Mouse (Mus musculus) hindbrain, embryonic 12.5 days (tissue): ENCODE measurements around the gene Deup1. TPM values are rescaled to one million over a fixed set of nuclear protein-coding genes. Genes with fewer than 3 reads are reported as not detected.
"Not testable (repeated sequence)": the region's sequence is repeated elsewhere in the genome, so short reads cannot be mapped to it uniquely, and the experiment has no call there.

ENCODE experiments used
- ATAC-seq: fragments of 200-750 bp; cut with Nextera tagmentation; 2 replicates; pipeline ENCODE4 v1.8.0; 2017; ENCODE audit warnings: moderate TSS enrichment; ENCODE audit not compliant: low FRiP score
- H3K27ac ChIP-seq: fragments of 300-500 bp; sonication (generic); 2 replicates; pipeline ENCODE4 v1.5.1; 2016; ENCODE audit warnings: mild to moderate bottlenecking
- H3K27me3 ChIP-seq: fragments of 300-500 bp; sonication (generic); 2 replicates; pipeline ENCODE4 v1.6.1; 2016; ENCODE audit warnings: mild to moderate bottlenecking
- H3K36me3 ChIP-seq: fragments of 300-500 bp; sonication (generic); 2 replicates; pipeline ENCODE4 v1.6.1; 2016; ENCODE audit warnings: mild to moderate bottlenecking
- H3K4me1 ChIP-seq: fragments of 300-500 bp; sonication (generic); 2 replicates; pipeline ENCODE4 v1.6.1; 2016
- H3K4me2 ChIP-seq: fragments of 300-500 bp; sonication (generic); replicated peaks from 2 replicates; pipeline ENCODE4 v1.6.1; 2016; ENCODE audit warnings: mild to moderate bottlenecking
- H3K4me3 ChIP-seq: fragments of 300-500 bp; sonication (generic); 2 replicates; pipeline ENCODE4 v1.5.1; 2016; ENCODE audit warnings: mild to moderate bottlenecking
- H3K9ac ChIP-seq: fragments of 300-500 bp; sonication (generic); 2 replicates; pipeline ENCODE4 v1.6.1; 2016; ENCODE audit warnings: mild to moderate bottlenecking, moderate library complexity
- H3K9me3 ChIP-seq: fragments of 300-500 bp; sonication (generic); replicated peaks from 2 replicates; pipeline ENCODE4 v1.6.1; 2016; ENCODE audit warnings: mild to moderate bottlenecking
- WGBS: fragments of 180-500 bp; shearing (Covaris S2); methylation state at CpG from one replicate; pipeline ENCODE4 v1.1.7; 2016; 5-methylcytosine and 5-hydroxymethylcytosine counted together
- polyA plus RNA-seq: library from polyadenylated mRNA; unstranded; fragments of >200 nt; fragmentation: Nextera tagmentation; extraction: Ambion mirVana; gene quantifications from 2 replicates; pipeline ENCODE4 v1.2.1, GENCODE M21; 2016

The Deup1 gene
- polyA plus RNA-seq, 1 experiment from 2014 or later, result 3.5 TPM

DNA sequence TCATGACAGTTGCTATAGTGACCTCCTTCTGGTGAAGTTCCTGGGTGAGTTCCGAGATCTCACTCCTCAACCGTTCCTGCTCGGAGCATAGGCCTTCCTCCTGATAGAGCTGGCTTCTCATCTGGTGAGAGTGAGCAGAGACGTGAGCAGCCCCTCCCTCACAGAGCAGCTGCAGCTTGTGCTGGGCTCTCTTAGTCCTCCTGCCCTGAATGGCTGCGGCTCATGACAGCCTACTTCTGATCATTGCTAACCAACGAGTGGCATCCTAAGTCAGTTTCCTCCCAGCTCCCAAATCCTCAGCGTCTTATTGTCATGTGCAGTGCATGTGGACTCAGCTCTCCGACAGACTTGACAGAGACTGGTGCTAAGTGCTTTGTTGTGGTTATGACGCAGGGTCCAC lies 43.5 kb downstream of the Deup1 start:
- H3K4me2 ChIP-seq, result no peak overlapping the region
- H3K9me3 ChIP-seq, result no peaks in the 10 kb centered on the region
- H3K36me3 ChIP-seq, result no peaks in the 10 kb centered on the region
- H3K27me3 ChIP-seq, result no peaks in the 10 kb centered on the region
- H3K9ac ChIP-seq, result no peak overlapping the region
- H3K4me1 ChIP-seq, result no peaks in the 10 kb centered on the region
- no peak overlapping the region for H3K27ac ChIP-seq
- WGBS, result 89% methylated on average over 9 of the region's 9 CpGs
- H3K4me3 ChIP-seq, result no peak overlapping the region
- no peak for ATAC-seq

GRCm38 (mm10) chr9:15582026-15582425 lies 45.7 kb downstream of the Deup1 start:
- Histone ChIP-seq H3K9me3 (no peaks in the 10 kb centered on the region), H3K4me1 (no peaks in the 10 kb centered on the region), H3K27ac (no peak overlapping the region), H3K36me3 (no peaks in the 10 kb centered on the region), H3K27me3 (no peaks in the 10 kb centered on the region), H3K4me3 (no peak overlapping the region), H3K4me2 (no peak overlapping the region), H3K9ac (no peak overlapping the region)
- ATAC-seq, result no peak
- WGBS, result 92% methylated on average over 5 of the region's 5 CpGs

GRCm38 (mm10) chr9:15580176-15580575 lies 47.6 kb downstream of the Deup1 start:
- Histone ChIP-seq H3K4me1 (no peaks in the 10 kb centered on the region), H3K4me3 (no peak overlapping the region), H3K9me3 (no peaks in the 10 kb centered on the region), H3K36me3 (no peaks in the 10 kb centered on the region), H3K27me3 (no peaks in the 10 kb centered on the region), H3K9ac (no peak overlapping the region), H3K4me2 (no peak overlapping the region), H3K27ac (no peak overlapping the region)
- no peak for ATAC-seq
- 62% methylated on average over 6 of the region's 6 CpGs for whole genome bisulfite sequencing

DNA sequence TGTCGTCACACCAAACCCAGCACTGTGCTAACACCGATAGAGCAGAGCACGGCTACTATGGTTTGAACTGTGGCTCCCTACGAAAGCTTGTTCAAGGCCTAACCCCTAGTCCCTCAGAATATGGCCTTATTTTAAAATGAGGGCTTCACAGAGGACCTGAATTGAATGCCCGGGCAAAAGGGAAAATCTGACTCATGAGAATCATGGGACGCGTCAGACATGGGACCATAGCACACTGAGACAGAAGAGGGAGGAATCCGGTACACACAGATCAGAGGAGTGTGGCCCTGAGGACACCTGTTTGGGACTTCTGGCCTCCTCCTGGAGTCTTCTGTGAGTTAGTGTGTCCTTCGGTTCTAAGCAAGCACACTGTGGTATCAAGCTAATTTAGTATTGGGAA lies 48.8 kb downstream of the Deup1 start:
- Histone ChIP-seq H3K9ac (no peak overlapping the region), H3K4me3 (no peak overlapping the region), H3K4me1 (no peaks in the 10 kb centered on the region), H3K27ac (no peak overlapping the region), H3K4me2 (no peak overlapping the region), H3K27me3 (no peaks in the 10 kb centered on the region), H3K36me3 (no peaks in the 10 kb centered on the region), H3K9me3 (no peaks in the 10 kb centered on the region)
- WGBS, result 92% methylated on average over 9 of the region's 9 CpGs
- ATAC-seq, result no peak

DNA sequence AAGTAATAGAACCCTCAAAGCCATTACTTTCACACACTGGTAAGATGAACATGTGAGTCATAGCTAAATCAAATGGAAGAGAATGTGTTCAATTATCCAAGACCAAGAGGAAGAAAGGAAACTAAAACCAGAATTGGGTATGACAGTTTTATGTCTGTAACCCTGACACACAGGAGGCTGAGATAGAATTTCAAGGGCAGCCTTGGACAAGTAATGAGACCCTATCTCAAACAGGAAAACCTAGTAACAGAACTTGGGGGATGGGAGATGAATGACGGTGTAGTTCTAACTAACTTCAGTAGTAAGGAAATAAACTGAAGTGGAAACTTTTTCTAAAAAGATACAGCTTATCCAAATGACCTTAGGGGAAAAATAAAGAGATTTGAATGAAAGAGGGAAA lies 49.3 kb downstream of the Deup1 start:
- WGBS, result 64% methylated on average over 1 of the region's 1 CpGs
- Histone ChIP-seq H3K4me1 (no peaks in the 10 kb centered on the region), H3K36me3 (no peaks in the 10 kb centered on the region), H3K27me3 (no peaks in the 10 kb centered on the region), H3K9ac (no peak overlapping the region), H3K27ac (no peak overlapping the region), H3K4me2 (no peak overlapping the region), H3K4me3 (no peak overlapping the region), H3K9me3 (no peaks in the 10 kb centered on the region)
- ATAC-seq, result no peak

GRCm38 (mm10) chr9:15574750-15575454 lies 52.8 kb downstream of the Deup1 start:
- no peak for ATAC-seq
- no peak overlapping the region for H3K4me3 ChIP-seq
- no peaks in the 10 kb centered on the region for H3K36me3 ChIP-seq
- no peak overlapping the region for H3K9ac ChIP-seq
- H3K9me3 ChIP-seq, result no peaks in the 10 kb centered on the region
- no peaks in the 10 kb centered on the region for H3K4me1 ChIP-seq
- no peak overlapping the region for H3K27ac ChIP-seq
- WGBS, result 77% methylated on average over 13 of the region's 13 CpGs
- no peak overlapping the region for H3K4me2 ChIP-seq
- no peaks in the 10 kb centered on the region for H3K27me3 ChIP-seq

DNA sequence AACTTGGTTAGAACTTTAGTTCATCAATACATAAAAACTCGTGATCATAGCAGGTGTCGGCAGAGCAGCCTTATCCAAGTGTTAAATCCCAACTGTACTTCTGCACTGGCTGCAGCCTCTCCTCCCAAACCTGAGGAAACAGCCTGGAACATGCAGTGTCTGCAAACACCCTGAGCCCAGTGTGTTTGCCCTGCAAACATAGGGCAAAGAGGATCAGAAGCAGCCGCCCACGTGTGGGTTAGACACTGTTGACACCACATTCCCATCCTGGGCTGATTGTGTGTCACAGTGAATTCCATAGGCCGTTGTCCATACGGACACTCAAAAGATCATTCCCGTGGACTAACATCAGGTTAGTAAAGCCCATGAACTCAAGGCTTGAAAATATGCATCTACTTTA lies 65.4 kb downstream of the Deup1 start:
- H3K4me3 ChIP-seq, result no peak overlapping the region

GRCm38 (mm10) chr9:15560451-15560850 lies 67.3 kb downstream of the Deup1 start:
- no peak overlapping the region for H3K9ac ChIP-seq
- no peak for ATAC-seq
- H3K27ac ChIP-seq, result no peak overlapping the region

More for the DNA sequence above, 65.4 kb downstream of the Deup1 start:
- Histone ChIP-seq H3K27ac (no peak overlapping the region), H3K9ac (no peak overlapping the region), H3K9me3 (no peaks in the 10 kb centered on the region), H3K27me3 (no peaks in the 10 kb centered on the region), H3K4me2 (no peak overlapping the region), H3K4me1 (no peaks in the 10 kb centered on the region), H3K36me3 (no peaks in the 10 kb centered on the region)
- no peak for ATAC-seq
- WGBS, result 86% methylated on average over 7 of the region's 7 CpGs

GRCm38 (mm10) chr9:15553322-15553721 lies 74.4 kb downstream of the Deup1 start:
- H3K27ac ChIP-seq, result no peak overlapping the region
- H3K36me3 ChIP-seq, result no peaks in the 10 kb centered on the region
- no peaks in the 10 kb centered on the region for H3K9me3 ChIP-seq
- no peaks in the 10 kb centered on the region for H3K4me1 ChIP-seq
- no peak for ATAC-seq
- no peak overlapping the region for H3K4me2 ChIP-seq
- no peak overlapping the region for H3K4me3 ChIP-seq
- no peak overlapping the region for H3K9ac ChIP-seq
- WGBS, result 72% methylated on average over 8 of the region's 8 CpGs
- no peaks in the 10 kb centered on the region for H3K27me3 ChIP-seq

More at GRCm38 (mm10) chr9:15560451-15560850, 67.3 kb downstream of the Deup1 start:
- WGBS, result 68% methylated on average over 3 of the region's 3 CpGs
- no peaks in the 10 kb centered on the region for H3K9me3 ChIP-seq
- no peak overlapping the region for H3K4me3 ChIP-seq
- no peaks in the 10 kb centered on the region for H3K4me1 ChIP-seq
- H3K36me3 ChIP-seq, result no peaks in the 10 kb centered on the region
- no peak overlapping the region for H3K4me2 ChIP-seq
- no peaks in the 10 kb centered on the region for H3K27me3 ChIP-seq

DNA sequence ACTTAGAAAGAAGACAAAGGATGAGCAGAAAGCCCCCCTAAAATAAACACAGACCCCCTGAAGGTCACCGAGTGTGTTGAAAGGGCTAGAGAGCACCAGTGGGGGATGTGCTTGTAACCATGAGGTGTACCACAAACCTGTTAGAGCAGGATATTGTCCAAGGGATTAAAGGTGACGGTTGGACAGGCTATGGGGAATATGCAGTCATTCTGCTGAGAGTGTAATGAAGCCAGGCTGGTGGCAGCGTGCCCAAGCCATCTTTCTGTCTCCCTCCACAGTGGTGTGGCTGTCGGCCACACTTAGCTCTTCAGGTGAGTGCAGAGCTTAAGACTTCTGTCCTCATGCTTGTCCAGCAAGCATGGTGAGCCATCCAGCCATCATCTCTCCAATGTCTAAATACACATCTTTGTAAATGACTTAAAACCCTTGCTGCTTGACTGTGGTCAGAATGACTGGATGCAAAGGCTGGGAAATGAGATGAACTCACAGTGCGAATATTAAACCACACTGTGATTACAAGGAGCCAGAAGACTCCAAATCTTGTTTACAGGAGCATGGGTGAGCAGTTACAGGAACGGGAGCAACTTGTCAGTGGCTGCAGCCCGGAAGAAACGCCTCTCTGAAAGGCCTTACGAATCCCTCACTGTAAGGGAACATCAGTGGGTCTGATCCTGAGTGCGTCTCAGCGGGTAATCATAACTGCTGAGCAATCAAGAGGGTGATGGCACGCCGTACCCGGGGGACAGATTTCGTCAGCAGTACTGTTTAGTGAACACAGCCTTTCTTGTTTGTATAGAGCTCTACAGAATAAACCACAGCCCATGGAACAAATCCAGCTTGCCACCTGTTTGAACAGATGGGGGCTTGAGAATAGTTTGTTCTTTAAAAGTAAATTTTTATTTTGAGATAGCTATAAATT lies 75.5 kb downstream of the Deup1 start:
- Histone ChIP-seq H3K36me3 (no peaks in the 10 kb centered on the region), H3K9me3 (no peaks in the 10 kb centered on the region), H3K4me3 (no peak overlapping the region), H3K4me1 (no peaks in the 10 kb centered on the region), H3K4me2 (no peak overlapping the region), H3K27me3 (no peaks in the 10 kb centered on the region), H3K27ac (no peak overlapping the region), H3K9ac (no peak overlapping the region)
- no peak for ATAC-seq
- WGBS, result 83% methylated on average over 15 of the region's 15 CpGs

DNA sequence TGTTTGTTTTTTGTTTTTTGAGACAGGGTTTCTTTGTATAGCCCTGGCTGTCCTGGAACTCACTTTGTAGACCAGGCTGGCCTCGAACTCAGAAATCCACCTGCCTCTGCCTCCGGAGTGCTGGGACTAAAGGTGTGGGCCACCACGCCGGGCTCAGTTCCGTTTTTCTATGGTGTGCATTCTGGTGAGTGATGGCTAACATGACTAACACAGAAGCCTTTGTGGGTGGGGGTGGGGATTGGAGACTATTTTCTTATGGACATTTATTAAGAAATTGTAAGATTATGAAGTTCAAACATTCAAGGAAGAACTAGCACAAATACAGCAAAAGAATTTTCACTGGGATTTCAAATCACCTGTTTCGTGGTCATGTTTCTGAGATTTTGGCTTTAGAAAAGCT lies 76.7 kb downstream of the Deup1 start:
- not testable (repeated sequence) for H3K4me1 ChIP-seq, H3K36me3 ChIP-seq, H3K27ac ChIP-seq, H3K4me3 ChIP-seq, H3K9ac ChIP-seq, H3K27me3 ChIP-seq, H3K4me2 ChIP-seq, H3K9me3 ChIP-seq, ATAC-seq
- WGBS, result 93% methylated on average over 6 of the region's 6 CpGs

DNA sequence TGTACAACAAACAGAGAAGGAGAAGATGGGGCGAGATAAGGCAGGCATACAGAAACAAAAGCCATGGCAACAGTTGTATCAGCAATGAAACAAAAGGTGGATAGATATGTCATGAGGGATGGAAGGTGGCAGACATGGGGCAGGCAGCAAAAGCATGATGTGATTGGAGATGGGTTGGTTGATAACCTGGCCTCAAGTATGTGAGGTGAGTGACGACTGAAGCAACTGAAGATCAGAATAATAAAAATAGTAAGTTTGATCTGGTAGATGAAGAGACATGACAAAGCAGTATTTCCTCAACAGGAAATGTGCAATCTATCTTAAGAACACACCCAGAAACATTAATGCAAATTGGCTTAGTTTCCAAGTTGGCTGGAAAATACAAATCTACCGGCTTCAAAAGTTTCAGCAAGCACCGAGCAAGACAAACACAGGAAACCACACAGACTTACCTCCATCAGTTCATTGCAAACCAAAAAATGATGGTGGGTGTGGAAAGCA lies 77.2 kb downstream of the Deup1 start:
- Histone ChIP-seq H3K4me3 (no peak overlapping the region), H3K27me3 (no peaks in the 10 kb centered on the region), H3K4me2 (no peak overlapping the region), H3K4me1 (no peaks in the 10 kb centered on the region), H3K27ac (no peak overlapping the region), H3K9ac (no peak overlapping the region), H3K36me3 (no peaks in the 10 kb centered on the region), H3K9me3 (no peaks in the 10 kb centered on the region)
- no peak for ATAC-seq
- WGBS, result 86% methylated on average over 4 of the region's 4 CpGs
